Mouse (Mus musculus): ENCODE results near the gene Stk11ip. TPM values are rescaled to one million over a fixed set of nuclear protein-coding genes. Genes with fewer than 3 reads are reported as not detected.

Stk11ip gene
- polyA plus RNA-seq, 1 experiment, result 33.8 TPM

DNA sequence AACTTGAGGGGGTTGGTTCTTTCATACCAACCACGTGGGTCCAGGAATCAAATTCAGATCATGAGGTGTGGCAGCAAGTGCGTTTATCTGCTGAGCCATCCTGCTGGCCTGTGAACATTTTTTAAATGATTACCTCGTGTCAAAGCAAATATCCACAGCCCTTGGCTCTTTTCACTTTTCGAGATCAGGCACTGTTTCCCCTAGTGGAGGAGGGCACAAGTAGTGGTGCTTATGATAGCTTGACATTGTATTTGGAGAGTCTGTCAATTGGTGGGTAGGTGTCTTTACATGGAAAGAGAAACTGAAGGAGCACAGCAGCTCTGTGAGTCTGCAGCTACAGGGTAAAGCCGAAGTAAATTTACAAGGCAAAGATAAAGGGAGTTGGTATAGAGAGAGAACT lies 43.6 kb downstream of the Stk11ip start:
- no peak for DNase-seq (ENCODE audit: extremely low spot score in 1 of 2, low spot score in 1 of 2)

DNA sequence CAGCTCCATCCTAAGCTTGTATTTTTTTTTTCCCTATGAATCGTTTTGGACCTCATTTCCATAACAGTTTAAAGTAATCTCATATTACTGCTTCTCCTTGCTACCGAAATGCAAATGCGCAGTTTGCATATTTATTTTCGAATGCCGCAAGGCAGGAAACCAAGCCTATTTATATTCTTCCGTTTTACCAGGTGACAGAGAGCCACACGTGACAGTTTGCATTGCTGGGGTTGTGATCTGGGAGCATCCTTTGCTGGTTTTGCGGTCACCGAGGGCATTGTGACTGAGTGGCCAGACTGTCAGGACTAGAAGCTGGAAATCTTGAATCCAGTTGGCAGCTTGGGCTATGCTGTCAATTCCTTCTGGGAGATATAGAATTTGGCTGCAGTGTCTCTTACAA lies 44.3 kb downstream of the Stk11ip start:
- no peak for DNase-seq (ENCODE audit: extremely low spot score in 1 of 2, low spot score in 1 of 2)

DNA sequence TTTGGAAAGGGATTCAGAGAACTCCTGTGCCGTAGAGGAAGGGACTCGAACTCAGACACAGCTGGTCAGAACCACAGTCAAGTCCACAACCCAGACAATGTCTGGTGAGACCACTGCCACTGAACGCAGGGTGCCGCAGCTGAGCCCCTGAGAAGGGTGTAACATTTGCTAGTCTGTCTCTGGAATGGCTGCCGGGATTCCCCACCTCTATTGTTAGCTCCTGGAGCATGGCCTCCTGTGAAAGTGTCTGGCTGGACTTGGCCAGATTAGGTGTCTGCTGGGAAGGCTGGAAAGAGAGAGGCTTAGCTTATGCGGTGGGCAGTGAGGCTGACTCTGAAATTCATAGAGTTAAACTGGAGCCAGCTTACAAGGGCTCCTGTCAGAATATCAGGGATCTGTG lies 49.1 kb downstream of the Stk11ip start:
- DNase-seq (ENCODE audit: extremely low spot score in 1 of 2, low spot score in 1 of 2), result no peak

DNA sequence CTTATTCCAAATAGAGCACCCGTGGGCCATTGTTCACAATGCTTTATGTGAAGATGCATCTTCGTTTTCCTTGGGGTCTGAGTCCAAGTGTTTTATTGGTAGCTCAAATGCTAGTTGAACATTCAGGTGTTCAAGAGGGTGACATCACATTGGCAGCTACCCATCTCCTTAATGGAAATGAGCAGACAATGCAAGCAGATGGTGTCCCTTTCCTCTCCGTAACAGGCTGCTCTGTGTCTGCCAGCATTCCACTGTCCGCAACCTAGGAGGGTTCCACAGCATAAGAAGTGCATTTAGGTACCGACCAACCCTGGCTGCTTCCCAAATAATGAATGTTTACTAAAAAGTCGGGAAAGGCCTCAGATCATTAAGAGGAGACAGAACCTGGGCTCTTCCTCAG lies 51.4 kb downstream of the Stk11ip start:
- DNase-seq (ENCODE audit: extremely low spot score in 1 of 2, low spot score in 1 of 2), result no peak

DNA sequence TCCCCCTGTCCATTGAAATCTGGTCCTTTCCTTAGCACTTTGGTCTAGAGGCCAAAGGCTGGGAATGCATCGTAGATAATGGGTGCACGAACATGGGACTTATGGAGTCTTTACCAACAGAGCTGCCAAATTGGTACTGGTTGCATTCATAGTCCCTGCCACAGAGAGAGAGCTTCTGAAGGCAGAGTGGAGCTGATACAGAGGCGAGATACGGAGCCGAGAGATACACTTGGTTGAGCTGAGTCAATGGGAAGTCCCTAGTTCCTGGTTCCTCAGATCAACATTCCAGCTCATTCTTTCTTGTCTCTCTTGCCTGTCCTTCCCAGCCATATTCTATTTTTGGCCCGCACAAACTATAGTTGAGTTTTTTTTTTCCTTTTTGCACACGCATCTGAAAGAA lies 52.4 kb downstream of the Stk11ip start:
- DNase-seq (ENCODE audit: extremely low spot score in 1 of 2, low spot score in 1 of 2), result no peak

DNA sequence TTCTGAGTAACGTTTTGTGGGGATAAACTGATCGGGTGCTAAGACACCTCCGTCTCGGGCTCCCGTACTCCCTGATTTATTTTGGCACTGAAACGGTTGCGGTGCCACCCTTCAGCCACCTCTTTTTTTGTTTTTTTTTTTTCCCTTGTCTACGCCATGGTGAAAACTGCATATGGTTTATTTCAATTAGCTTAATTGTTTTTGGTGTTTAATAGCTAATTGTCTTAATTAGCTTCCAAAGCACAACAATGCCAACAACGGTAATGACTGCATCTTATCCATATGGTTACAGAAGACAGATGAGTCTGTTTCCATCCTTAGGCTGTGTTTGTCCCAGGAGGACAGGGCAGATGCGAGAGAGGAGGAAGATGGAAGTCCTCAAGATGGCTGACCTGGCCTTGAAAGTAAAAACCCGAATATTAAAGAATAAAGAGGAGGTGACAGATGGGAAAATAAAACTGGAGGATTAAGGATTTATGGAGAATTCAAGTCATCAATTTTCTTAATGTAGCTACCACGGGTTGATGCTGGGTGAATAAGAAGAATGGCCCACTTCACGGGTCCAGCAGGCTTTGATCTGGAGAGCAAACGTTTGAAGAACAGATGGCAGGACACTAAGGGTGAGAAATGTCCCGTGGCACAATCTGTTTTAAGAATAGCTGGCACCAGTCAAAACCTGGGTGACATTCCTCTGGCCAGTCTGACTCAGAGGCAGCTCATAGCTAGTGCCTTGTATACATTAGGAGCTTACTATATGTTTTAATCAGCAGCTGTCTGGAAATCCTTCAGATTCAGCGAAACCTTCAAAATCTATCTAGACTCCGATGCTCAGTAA lies 53.4 kb downstream of the Stk11ip start:
- DNase-seq (ENCODE audit: extremely low spot score in 1 of 2, low spot score in 1 of 2), result no peak

DNA sequence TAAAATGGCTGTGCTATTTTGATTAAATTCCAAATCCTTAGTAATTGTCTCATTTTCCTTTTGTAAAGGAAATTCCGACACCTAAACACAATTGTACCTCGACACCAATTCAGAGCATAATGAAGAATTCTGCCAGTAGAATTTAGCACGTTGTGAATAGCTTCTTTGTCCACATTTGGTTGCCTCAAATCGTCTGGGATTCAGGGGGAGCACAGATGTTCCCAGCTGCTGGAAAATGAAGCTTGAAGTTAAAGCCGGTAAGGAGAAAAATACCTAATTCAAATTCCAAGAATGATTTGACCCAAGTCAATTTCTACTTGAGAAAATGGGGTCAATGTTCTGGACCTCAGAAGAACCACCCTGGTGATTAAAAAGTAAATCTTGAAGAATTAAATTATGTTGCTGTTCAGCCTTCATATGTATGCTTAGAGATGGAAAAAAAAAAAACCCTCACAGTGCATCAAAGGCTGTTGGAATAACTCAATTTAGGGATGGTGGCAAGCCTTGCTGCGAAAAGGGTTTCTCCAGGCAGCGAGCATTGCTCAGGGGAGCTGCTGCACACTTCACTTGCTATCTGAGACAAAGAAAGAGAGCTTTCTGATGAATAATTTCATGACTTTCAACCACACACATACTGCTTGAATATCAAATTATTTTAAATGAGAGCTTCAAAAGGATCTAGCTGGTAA lies 60.8 kb downstream of the Stk11ip start:
- no peak for DNase-seq (ENCODE audit: extremely low spot score in 1 of 2, low spot score in 1 of 2)

DNA sequence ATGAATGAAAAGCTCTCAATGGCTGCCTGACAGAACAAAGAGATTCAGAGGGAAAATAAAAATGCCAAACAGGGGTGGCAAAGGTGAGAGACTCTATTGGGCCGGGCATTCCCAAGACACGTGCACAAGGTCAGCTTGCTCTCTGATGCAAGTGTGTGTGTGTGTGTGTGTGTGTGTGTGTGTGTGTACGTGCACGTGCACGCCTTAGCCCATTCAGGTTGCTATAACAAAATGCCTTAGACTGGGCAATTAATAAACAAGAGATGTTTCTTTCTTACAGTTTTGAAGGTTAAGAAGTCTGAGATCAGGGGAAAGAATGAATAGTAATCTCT lies 61.3 kb downstream of the Stk11ip start:
- DNase-seq (ENCODE audit: extremely low spot score in 1 of 2, low spot score in 1 of 2), result no peak

DNA sequence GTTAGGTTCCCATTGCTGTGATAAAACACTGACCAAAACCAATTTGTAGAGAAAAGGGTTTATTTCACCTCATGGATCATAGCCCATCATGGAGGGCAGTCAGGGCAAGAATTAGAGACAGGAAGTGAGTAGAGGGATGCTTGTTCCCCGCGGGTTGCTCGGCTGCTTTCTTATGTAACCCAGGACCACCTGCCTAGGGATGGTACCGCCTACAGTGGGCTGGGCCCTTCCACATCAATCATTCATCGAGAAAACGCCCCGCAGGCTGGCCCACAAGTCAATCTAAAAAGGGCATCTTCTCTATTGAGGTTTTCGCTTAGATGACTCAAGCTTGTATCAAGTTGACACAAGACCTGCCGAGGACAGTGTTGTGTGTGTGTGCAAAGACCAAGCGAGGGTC lies 61.7 kb downstream of the Stk11ip start:
- no peak for DNase-seq (ENCODE audit: extremely low spot score in 1 of 2, low spot score in 1 of 2)

DNA sequence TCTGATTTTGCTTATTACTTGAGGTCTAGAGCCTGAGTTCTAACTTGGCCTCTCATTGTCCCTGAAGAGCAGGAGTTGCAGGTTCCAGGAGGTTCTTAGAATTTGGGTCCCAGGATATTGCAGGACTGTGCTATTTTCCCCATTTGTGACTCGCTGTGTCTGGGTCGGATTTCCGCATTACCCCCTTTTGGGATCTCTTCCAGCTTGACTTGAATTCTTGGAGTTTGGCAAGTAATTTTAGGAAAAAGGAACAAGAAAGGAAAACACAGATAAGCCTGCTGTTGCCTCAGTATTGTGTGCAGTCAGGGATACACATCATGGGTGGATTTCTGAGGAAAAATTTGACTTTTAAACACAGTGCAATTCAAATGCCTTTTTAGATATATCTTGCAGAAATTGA lies 65.5 kb downstream of the Stk11ip start:
- no peak for DNase-seq (ENCODE audit: extremely low spot score in 1 of 2, low spot score in 1 of 2)

Other genes starting within 250 kb of the Stk11ip start
- 118 and 120 TPM in 2 replicates for gene Resp18, start 243.1 kb upstream of the Stk11ip start, polyA plus RNA-seq (2012; rRNA removed)
- gene Dnpep, start 203.5 kb upstream of the Stk11ip start, polyA plus RNA-seq (2012; rRNA removed), result 81.1 and 81.9 TPM in 2 replicates
- 2.5 and 3.5 TPM in 2 replicates for gene Des, start 161.2 kb upstream of the Stk11ip start, polyA plus RNA-seq (2012; rRNA removed)
- gene Speg, start 146.2 kb upstream of the Stk11ip start, polyA plus RNA-seq (2012; rRNA removed), result 134 and 135 TPM in 2 replicates
- 101 and 111 TPM in 2 replicates for gene Gmppa, start 85.6 kb upstream of the Stk11ip start, polyA plus RNA-seq (2012; rRNA removed)
- 11.9 and 13.5 TPM in 2 replicates for gene Asic4, start 71.1 kb upstream of the Stk11ip start, polyA plus RNA-seq (2012; rRNA removed)
- 73.9 and 79.5 TPM in 2 replicates for gene Chpf, start 42.2 kb upstream of the Stk11ip start, polyA plus RNA-seq (2012; rRNA removed)
- gene Tmem198, start 42.0 kb upstream of the Stk11ip start, polyA plus RNA-seq (2012; rRNA removed), result 73.1 and 82.3 TPM in 2 replicates
- gene Obsl1, start 15.1 kb upstream of the Stk11ip start, polyA plus RNA-seq (2012; rRNA removed), result 36.4 and 37.9 TPM in 2 replicates
- gene Inha, start 14.5 kb upstream of the Stk11ip start, polyA plus RNA-seq (2012; rRNA removed), result 80.9 and 92.8 TPM in 2 replicates
- 115 and 122 TPM in 2 replicates for gene Slc4a3, start 24.7 kb downstream of the Stk11ip start, polyA plus RNA-seq (2012; rRNA removed)

Measured in frontal cortex, adult 2 months (tissue).